8 mouse cellular contexts compared by ENCODE assay signal in the genomic region with DNA sequence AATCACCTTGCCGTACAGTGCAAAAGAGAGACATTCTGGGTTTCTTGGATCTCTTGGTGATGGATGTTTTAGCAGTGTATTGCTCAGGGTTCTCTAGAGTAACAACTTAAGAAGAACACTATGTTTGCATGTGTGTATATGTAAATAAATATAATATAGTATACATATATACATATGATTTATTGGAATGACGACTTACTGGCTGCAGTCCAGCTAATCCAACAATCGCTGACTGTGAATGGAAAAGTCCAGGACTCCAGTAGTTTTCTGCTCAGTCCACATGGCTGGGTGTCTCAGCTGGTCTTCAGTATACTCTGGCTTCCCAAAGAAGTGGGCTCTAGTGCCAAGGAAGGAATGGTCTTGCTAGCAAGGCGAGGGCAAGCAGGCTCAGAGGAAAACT. TPM values are rescaled to one million over a fixed set of nuclear protein-coding genes. Genes with fewer than 3 reads are reported as not detected.
A peak's percentile ranks its signal among the peaks of the same experiment; 100 is the strongest.
DNase-seq lines count a peak whose midpoint lies in the region; ATAC-seq lines count a peak whose summit lies in the region.

No protein-coding gene starts in this region.

- H3K27me3 ChIP-seq in megakaryocyte, embryonic 14.5 days (replicated peaks), result no peaks in the 10 kb centered on the region
- no peaks in the 10 kb centered on the region for H3K27me3 ChIP-seq in forebrain, embryonic 10.5 days (ENCODE audit: poor library complexity, severe bottlenecking)
- no peaks in the 10 kb centered on the region for H3K27me3 ChIP-seq in limb, embryonic 12.5 days
- H3K27me3 ChIP-seq in stomach, embryonic 14.5 days (ENCODE audit: control insufficient read depth, insufficient read depth, low read length), result no peaks in the 10 kb centered on the region

- H3K9me3 ChIP-seq in megakaryocyte, embryonic 14.5 days, result no peaks in the 10 kb centered on the region
- H3K9me3 ChIP-seq in forebrain, embryonic 10.5 days, result no peaks in the 10 kb centered on the region
- no peaks in the 10 kb centered on the region for H3K9me3 ChIP-seq in limb, embryonic 12.5 days
- no peaks in the 10 kb centered on the region for H3K9me3 ChIP-seq in stomach, embryonic 14.5 days (ENCODE audit: control insufficient read depth, low read depth, low read length)

- no peak for ATAC-seq in megakaryocyte, adult 5-6 weeks (ENCODE audit: poor library complexity, severe bottlenecking)
- ATAC-seq in limb, embryonic 12.5 days (ENCODE audit: insufficient number of reproducible peaks, insufficient read depth, low FRiP score, low TSS enrichment, low read depth), result no peak
- no peak for ATAC-seq in stomach, embryonic 14.5 days (ENCODE audit: insufficient number of reproducible peaks, insufficient read depth, low FRiP score, low read depth)
- ATAC-seq in granulocyte monocyte progenitor cell, adult 5-6 weeks (replicated peaks; ENCODE audit: poor library complexity, severe bottlenecking), result no peak

- peaks cover 61% of the 10 kb centered on the region for H3K36me3 ChIP-seq in megakaryocyte, embryonic 14.5 days (replicated peaks; ENCODE audit: low read length)
- H3K36me3 ChIP-seq in forebrain, embryonic 10.5 days (replicated peaks), result peaks cover 60% of the 10 kb centered on the region
- peaks cover 41% of the 10 kb centered on the region for H3K36me3 ChIP-seq in limb, embryonic 12.5 days
- peaks cover 20% of the 10 kb centered on the region for H3K36me3 ChIP-seq in stomach, embryonic 14.5 days (ENCODE audit: control insufficient read depth, insufficient read depth, low read length)

- H3K9ac ChIP-seq in limb, embryonic 12.5 days (replicated peaks), result no peak overlapping the region
- H3K9ac ChIP-seq in stomach, embryonic 14.5 days (replicated peaks; ENCODE audit: low read depth, low read length), result peak overlapping the region; percentile 52; the same call in 1 of the 2 replicates

- H3K4me2 ChIP-seq in limb, embryonic 12.5 days, result peak overlapping the region; percentile 79
- H3K4me2 ChIP-seq in stomach, embryonic 14.5 days (replicated peaks; ENCODE audit: low read depth, low read length), result peak overlapping the region; percentile 76

- H3K4me3 ChIP-seq in megakaryocyte, embryonic 14.5 days (replicated peaks), result peak overlapping the region; percentile 95
- peak overlapping the region; percentile 79 for H3K4me3 ChIP-seq in forebrain, embryonic 10.5 days
- peak overlapping the region; percentile 65 for H3K4me3 ChIP-seq in limb, embryonic 12.5 days (replicated peaks)
- peak overlapping the region; percentile 61 for H3K4me3 ChIP-seq in stomach, embryonic 14.5 days (ENCODE audit: low read depth, low read length)

- intact Hi-C loops in heart, postnatal 25 days (cut with DNase I), result loop anchor here (5.0 kb wide), 1 partner anchor 85 kb away; the partner anchor contains the start of gene Prrc2b

- H3K4me1 ChIP-seq in megakaryocyte, embryonic 14.5 days, result peaks cover 53% of the 10 kb centered on the region
- H3K4me1 ChIP-seq in forebrain, embryonic 10.5 days, result peaks cover 26% of the 10 kb centered on the region
- peaks cover 17% of the 10 kb centered on the region for H3K4me1 ChIP-seq in limb, embryonic 12.5 days (replicated peaks)
- peaks cover 10% of the 10 kb centered on the region; the same call in 1 of the 2 replicates for H3K4me1 ChIP-seq in stomach, embryonic 14.5 days (ENCODE audit: control insufficient read depth, insufficient read depth, low read length)

- WGBS in forebrain, embryonic 10.5 days, result 46% methylated on average over 4 of the region's 4 CpGs
- 45% methylated on average over 4 of the region's 4 CpGs for WGBS in limb, embryonic 12.5 days
- WGBS in stomach, embryonic 14.5 days, result 36% methylated on average over 4 of the region's 4 CpGs

- H3K27ac ChIP-seq in forebrain, embryonic 10.5 days, result peak overlapping the region; percentile 91
- H3K27ac ChIP-seq in limb, embryonic 12.5 days, result peak overlapping the region; percentile 37; the same call in 1 of the 2 replicates
- H3K27ac ChIP-seq in stomach, embryonic 14.5 days (ENCODE audit: low read length), result peak overlapping the region; percentile 92; the same call in 1 of the 2 replicates

- no peak for DNase-seq in forebrain, embryonic 10.5 days (ENCODE audit: extremely low spot score, low spot score)
- DNase-seq in adrenal gland, adult 2 months, result no peak
- DNase-seq in heart, postnatal 25 days (ENCODE audit: low spot score), result no peak

RNA-seq across cellular contexts. Expression of gene Pomt1, which starts 1.2 kb away (rescaled TPM):
- polyA plus RNA-seq in megakaryocyte, embryonic 14.5 days (2012; ENCODE audit: insufficient read depth, low replicate concordance), result 5.3 and 16.0 TPM in 2 replicates
- total RNA-seq in megakaryocyte, adult 5-6 weeks (2015), result 7.7 and 8.4 TPM in 2 replicates
- total RNA-seq in megakaryocyte, adult 5-6 weeks (2017), result 15.2 and 17.3 TPM in 2 replicates
- polyA plus RNA-seq in forebrain, embryonic 10.5 days (2016; fragmentation: Nextera tagmentation; extraction: Ambion mirVana), result 26.6 and 29.7 TPM in 2 replicates
- 26.8 and 29.4 TPM in 2 replicates for polyA plus RNA-seq in limb, embryonic 12.5 days (2016; fragmentation: Nextera tagmentation; extraction: Ambion mirVana)
- polyA plus RNA-seq in stomach, embryonic 14.5 days (2014; fragmentation: Nextera tagmentation; extraction: Ambion mirVana), result 28.2 TPM in 2 replicates
- total RNA-seq in adrenal gland, adult 2 months (2021), result 10 to 100 TPM; 32.5 to 40.4 TPM
- polyA plus RNA-seq in adrenal gland, adult 2 months (2012; rRNA removed), result 42.8 and 49.6 TPM in 2 replicates
- total RNA-seq in granulocyte monocyte progenitor cell, adult 5-6 weeks (2014; fragmentation: Nextera tagmentation), result 17.8 and 30.8 TPM in 2 replicates
- 40.3 and 51.3 TPM in 2 replicates for total RNA-seq in granulocyte monocyte progenitor cell, adult 5-6 weeks (2017)
- total RNA-seq in heart, postnatal 25 days (2021), result 10 to 100 TPM; 13.5 to 14.9 TPM

RNA-seq across cellular contexts. Expression of gene Uck1, which starts 22.4 kb away (rescaled TPM):
- 26.0 and 29.8 TPM in 2 replicates for polyA plus RNA-seq in megakaryocyte, embryonic 14.5 days (2012; ENCODE audit: insufficient read depth, low replicate concordance)
- 18.7 and 29.3 TPM in 2 replicates for total RNA-seq in megakaryocyte, adult 5-6 weeks (2015)
- total RNA-seq in megakaryocyte, adult 5-6 weeks (2017), result 19.3 and 19.6 TPM in 2 replicates
- polyA plus RNA-seq in forebrain, embryonic 10.5 days (2016; fragmentation: Nextera tagmentation; extraction: Ambion mirVana), result 83.6 and 91.4 TPM in 2 replicates
- 64.8 and 65.3 TPM in 2 replicates for polyA plus RNA-seq in limb, embryonic 12.5 days (2016; fragmentation: Nextera tagmentation; extraction: Ambion mirVana)
- polyA plus RNA-seq in stomach, embryonic 14.5 days (2014; fragmentation: Nextera tagmentation; extraction: Ambion mirVana), result 64.7 and 65.3 TPM in 2 replicates
- total RNA-seq in adrenal gland, adult 2 months (2021), result 100 to 1,000 TPM; 116 to 148 TPM
- polyA plus RNA-seq in adrenal gland, adult 2 months (2012; rRNA removed), result 202 and 249 TPM in 2 replicates
- 37.7 and 43.5 TPM in 2 replicates for total RNA-seq in granulocyte monocyte progenitor cell, adult 5-6 weeks (2014; fragmentation: Nextera tagmentation)
- total RNA-seq in granulocyte monocyte progenitor cell, adult 5-6 weeks (2017), result 28.8 and 33.7 TPM in 2 replicates
- 10 to 100 TPM; 19.6 to 21.7 TPM for total RNA-seq in heart, postnatal 25 days (2021)

RNA-seq across cellular contexts. Expression of gene Golga2, which starts 49.6 kb away (rescaled TPM):
- polyA plus RNA-seq in megakaryocyte, embryonic 14.5 days (2012; ENCODE audit: insufficient read depth, low replicate concordance), result 26.0 and 40.5 TPM in 2 replicates
- 9.7 and 20.1 TPM in 2 replicates for total RNA-seq in megakaryocyte, adult 5-6 weeks (2015)
- total RNA-seq in megakaryocyte, adult 5-6 weeks (2017), result 51.1 and 55.3 TPM in 2 replicates
- polyA plus RNA-seq in forebrain, embryonic 10.5 days (2016; fragmentation: Nextera tagmentation; extraction: Ambion mirVana), result 16.6 and 17.4 TPM in 2 replicates
- polyA plus RNA-seq in limb, embryonic 12.5 days (2016; fragmentation: Nextera tagmentation; extraction: Ambion mirVana), result 24.9 and 28.4 TPM in 2 replicates
- polyA plus RNA-seq in stomach, embryonic 14.5 days (2014; fragmentation: Nextera tagmentation; extraction: Ambion mirVana), result 23.1 and 24.3 TPM in 2 replicates
- total RNA-seq in adrenal gland, adult 2 months (2021), result 10 to 100 TPM; 81.1 to 82.9 TPM
- polyA plus RNA-seq in adrenal gland, adult 2 months (2012; rRNA removed), result 25.8 and 31.5 TPM in 2 replicates
- total RNA-seq in granulocyte monocyte progenitor cell, adult 5-6 weeks (2014; fragmentation: Nextera tagmentation), result 32.2 and 38.0 TPM in 2 replicates
- total RNA-seq in granulocyte monocyte progenitor cell, adult 5-6 weeks (2017), result 49.7 and 50.9 TPM in 2 replicates
- 10 to 100 TPM; 70.6 to 71.2 TPM for total RNA-seq in heart, postnatal 25 days (2021)

RNA-seq across cellular contexts. Expression of gene Swi5, which starts 50.3 kb away (rescaled TPM):
- 652 and 1,719 TPM in 2 replicates for polyA plus RNA-seq in megakaryocyte, embryonic 14.5 days (2012; ENCODE audit: insufficient read depth, low replicate concordance)
- 114 and 143 TPM in 2 replicates for total RNA-seq in megakaryocyte, adult 5-6 weeks (2015)
- total RNA-seq in megakaryocyte, adult 5-6 weeks (2017), result 208 and 230 TPM in 2 replicates
- 529 and 531 TPM in 2 replicates for polyA plus RNA-seq in forebrain, embryonic 10.5 days (2016; fragmentation: Nextera tagmentation; extraction: Ambion mirVana)
- polyA plus RNA-seq in limb, embryonic 12.5 days (2016; fragmentation: Nextera tagmentation; extraction: Ambion mirVana), result 368 and 439 TPM in 2 replicates
- 137 and 143 TPM in 2 replicates for polyA plus RNA-seq in stomach, embryonic 14.5 days (2014; fragmentation: Nextera tagmentation; extraction: Ambion mirVana)
- total RNA-seq in adrenal gland, adult 2 months (2021), result 100 to 1,000 TPM; 324 to 358 TPM
- 317 and 318 TPM in 2 replicates for polyA plus RNA-seq in adrenal gland, adult 2 months (2012; rRNA removed)
- total RNA-seq in granulocyte monocyte progenitor cell, adult 5-6 weeks (2014; fragmentation: Nextera tagmentation), result 283 and 409 TPM in 2 replicates
- total RNA-seq in granulocyte monocyte progenitor cell, adult 5-6 weeks (2017), result 384 and 442 TPM in 2 replicates
- 100 to 1,000 TPM; 177 to 188 TPM for total RNA-seq in heart, postnatal 25 days (2021)

Comparison
In these comparisons a context has a peak if more than half of its experiments do, and no peak if none do; other contexts are left out.
1. H3K27ac ChIP-seq: peak in every context shown above with its lines; median percentile 92 in stomach, embryonic 14.5 days; 91 in forebrain, embryonic 10.5 days; 37 in limb, embryonic 12.5 days.